Mouse (Mus musculus): Measurements from ENCODE around the gene Zkscan2.
A peak's percentile ranks its signal among the peaks of the same experiment; 100 is the strongest.

Zkscan2 gene

DNA sequence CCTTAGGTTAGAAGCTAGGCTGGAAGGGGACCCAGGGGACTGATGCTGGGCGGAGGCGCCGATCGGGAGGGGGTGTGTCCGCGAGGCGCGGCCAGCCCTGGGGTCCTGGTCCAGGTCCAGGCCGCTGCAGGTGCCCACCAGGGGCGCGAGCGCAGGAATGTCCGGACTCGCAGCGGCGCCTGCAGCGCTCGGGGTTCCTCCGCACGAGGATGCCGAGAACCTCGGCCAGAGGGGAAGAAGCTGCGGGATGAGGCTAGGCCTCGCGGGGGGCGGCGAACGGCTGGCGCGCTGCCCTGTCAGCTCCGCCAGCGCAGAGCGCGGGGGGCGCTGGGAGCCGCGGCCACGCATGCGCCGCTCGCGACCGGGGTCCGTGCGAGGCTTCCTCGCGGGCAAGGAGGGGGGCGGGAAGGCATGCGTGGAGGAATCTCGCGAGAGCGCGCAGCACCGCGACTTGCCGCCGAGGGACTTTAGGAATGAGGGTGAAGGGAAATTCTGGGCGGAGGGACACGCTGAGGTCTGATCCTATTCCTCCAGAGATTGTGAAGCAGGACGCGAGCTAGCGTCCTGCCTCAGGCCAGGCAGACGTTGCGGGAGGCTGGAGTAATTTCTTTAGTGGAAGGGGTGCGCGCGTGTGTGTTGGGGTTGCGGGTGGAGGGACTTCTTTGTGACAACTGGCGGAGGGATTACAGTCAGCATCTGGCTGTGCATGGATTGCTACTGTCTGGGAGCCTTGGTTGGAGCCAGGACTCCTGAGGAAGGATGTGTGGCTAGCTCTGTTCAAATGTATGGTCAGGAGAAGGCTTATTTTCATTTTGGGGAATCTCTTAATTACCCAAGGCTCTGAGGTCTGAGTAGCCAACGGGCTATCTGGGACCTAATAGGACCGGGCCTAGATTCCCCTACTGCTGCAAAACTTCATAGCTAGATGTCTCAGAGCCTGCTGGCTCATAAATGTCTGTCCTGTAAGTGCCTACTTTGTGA is at the start of gene Zkscan2:
Gene Zkscan2, minus strand, starts transcription at position 211 of the 981 bp plus-strand sequence.
- DNase-seq, result peak; percentile 76 to 88

DNA sequence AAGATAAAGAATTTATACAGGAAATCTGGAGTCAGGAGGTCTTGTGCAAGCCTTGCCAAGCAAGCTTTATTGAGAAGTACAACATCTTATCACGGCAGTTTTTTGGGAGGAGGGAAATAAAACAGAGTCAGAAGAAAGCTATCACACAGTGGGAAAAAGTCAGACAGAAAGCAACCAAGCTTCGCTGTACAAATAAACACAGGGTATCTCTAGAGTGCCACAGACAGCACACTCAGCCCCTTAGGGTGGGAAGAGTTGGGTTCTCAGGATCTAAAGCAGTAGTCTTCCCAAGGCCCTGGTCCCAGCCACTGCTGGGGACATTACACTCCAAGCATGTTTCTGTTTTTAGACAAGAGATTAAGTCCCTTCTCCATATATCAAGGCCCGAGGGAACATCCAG is 28.9 kb upstream of the Zkscan2 start:
- no peak for DNase-seq

DNA sequence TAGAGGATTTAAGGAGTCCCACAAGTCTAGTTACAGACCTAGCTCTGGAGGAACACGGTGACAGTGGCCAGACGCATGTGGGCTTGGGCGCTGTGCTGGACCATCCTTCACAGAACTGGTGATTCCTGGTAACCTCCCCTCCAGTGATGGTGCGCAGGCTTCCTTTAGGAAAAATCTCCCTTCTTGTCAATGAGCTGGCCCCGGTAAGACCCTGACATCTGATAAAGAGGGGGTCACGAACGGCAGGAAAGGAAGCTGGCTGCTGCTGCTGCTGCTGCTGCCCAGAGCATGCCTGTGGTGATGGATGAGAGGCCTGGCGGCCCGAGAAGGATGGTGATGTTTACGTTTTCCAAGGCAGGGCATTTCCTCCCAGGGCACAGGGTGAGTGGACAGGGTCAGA is 25.5 kb upstream of the Zkscan2 start:
- peak in 1 of 2 experiments; percentile 26 for DNase-seq

DNA sequence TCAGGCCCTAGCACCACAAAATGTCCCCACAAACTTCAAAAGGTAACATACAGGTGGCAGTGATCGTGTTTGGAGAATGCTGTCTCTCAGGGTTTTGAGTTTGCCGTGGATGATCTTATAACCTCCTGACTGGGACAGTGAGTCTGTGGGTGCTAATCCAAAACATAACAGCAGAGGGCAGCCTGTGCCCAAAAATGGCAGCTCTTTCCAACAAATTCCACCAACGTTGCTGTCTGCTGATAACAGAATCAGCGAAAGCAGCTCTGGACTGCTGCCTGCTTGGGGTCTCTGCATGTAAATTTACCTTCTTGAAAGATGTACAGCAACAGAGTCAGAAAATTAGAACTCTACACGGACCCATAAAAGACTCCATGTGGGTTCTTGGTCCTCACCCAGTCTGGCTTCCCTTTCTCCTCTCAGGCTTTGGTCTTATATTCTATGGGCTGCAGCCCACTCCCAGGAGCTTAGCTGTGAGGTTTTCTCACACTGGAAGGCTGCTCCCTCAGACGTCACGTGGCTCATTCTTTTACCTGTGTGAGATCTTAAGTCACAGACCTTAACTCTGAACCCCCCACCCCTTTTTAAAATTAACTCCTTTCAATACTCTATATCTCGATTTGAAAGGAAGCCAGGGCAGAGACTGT is 24.1 kb upstream of the Zkscan2 start:
- peak; percentile 48 to 73 for DNase-seq

DNA sequence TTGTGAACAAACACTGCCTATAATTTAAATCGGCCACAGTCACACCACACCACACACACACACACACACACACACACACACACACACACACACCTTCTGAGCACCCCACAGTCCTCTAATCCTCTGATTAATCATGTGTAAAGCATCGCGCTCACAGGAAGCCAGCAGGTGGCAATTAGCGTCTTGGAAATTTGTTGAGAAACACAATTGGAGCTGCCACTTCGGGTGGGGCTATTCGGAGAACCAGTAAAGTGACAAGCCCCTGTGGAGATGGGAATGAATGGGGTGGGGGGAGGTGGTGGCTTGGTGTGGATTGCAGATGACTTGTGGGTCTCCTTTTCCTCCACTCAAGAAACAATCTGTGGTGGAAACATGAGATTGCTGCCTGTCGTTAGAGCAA is 7.7 kb upstream of the Zkscan2 start:
- no peak for DNase-seq

DNA sequence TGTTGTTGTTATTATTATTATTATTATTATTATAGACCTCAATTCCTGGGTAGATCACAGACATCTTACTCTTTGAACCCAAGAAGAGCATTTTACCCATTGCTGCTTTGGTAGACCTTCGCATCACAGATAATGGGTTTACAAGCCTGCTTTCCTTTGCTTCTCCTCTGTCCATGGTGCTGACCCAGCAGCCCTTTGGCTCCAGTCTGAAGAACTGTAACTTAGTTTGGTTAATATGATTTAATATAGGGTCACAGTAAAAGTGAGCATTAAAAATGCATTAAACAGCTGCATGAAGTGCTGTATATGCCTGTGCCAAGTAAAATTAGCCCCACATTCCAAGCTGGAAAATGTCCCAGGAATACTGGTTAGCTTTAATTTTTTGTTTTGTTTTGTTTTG is 3.1 kb upstream of the Zkscan2 start:
- DNase-seq, result peak; percentile 47 to 55

DNA sequence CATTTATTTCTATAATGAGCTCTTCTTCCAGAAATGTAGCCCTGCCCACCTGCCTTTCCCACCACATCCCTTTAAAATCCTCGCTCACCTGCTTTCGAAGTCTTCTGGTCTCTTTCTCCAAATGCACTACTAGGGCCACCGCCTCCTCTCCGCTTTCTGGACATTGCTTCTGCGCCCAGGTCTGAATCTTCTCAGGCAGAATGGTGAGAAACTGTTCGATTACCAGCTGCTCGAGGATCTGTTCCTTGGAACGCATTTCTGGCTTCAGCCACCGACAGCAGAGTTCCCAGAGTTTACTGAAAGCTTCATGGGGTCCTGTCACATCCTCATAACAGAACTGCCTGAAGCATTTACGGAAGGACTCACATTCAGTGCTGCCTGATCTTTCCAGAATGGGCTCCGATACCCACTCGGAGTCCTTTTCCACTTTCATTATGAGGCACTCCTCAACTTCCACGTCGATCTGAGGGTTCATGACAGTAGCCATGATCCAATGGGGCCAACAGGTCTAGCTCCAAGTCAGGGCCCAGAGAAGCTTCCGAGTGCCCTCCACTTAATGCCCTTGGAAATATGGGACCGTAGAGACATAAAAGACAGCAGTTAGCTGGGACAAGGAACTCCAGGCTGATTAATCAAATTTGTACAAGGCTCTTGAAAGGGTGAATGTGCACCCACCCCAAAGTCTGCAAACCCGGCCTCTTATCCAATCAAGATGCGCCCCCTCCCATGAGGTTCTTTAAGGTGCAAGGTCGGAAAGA is 589 bp downstream of the Zkscan2 start:
- DNase-seq, result no peak

DNA sequence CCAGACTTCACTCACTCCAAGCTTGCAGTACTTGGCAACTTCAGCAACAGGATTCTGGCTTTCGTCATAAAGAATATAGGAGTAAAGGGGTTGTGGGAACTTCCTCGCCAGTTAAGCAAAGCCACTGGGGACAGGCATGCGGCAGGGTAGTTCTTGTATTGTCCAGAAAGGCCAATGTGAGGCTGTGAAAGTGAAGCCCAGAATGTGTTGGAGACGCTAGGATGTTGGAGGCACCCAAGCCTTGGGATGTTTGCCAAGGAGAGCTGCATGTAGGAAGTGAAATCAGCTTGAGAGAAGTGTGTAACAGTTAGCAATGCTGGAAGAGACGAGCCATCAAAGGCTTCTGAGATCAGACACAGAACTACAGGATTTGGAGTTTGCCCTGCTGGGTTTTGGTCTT is 12.5 kb downstream of the Zkscan2 start:
- DNase-seq, result no peak

DNA sequence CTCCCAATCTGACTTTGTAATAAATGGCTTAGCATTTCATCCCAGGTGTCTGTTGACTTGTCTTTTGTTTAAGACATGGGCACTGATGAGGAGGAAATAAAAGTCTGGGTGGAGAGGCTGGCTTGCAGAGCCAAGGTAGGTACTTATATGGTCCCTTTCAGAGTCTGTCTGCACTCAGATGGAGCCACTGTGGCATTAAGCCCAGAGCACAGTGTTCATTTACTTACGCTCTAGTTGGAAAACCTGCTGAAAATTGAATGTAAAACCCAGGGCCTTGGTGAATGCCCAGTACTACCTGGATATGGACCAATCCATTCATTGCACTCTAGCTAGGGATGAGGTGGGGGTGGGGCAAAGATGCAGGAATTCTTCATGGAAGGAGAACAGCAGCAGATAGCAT is 32.3 kb downstream of the Zkscan2 start:
- no peak for DNase-seq

DNA sequence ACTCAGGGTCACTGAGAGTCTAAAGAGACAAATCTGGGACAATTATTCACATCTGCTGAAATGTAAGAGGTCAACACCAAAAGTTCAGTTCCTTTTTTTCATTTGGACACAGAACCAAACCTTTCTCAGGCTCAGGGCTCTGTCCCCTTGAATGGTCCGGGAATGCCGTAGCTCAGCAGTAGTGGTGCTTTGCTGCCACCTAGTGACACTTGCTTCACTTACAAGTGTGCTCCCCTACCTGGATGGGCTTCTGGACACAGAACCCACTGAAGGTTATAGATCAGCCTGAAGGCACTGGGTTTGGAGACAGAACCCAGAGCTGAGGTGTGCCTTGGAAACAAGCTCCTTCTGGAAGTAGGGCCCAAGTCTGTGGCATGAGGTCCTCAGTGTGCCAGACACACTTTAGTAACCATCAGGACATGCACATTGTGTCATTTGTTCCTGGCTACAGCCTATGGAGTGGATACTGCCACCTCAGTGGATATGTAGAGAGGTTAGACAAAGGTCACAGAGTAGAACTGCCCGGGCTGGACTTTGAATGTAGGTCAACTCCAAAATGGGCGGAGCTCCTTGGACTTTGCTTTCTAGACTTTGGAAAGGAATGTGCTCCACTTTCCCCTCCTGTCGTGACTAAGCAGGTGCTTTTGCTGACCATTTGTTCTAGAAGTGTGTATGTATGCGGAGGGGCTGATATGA is 34.4 kb downstream of the Zkscan2 start:
- peak; percentile 41 to 75 for DNase-seq

DNA sequence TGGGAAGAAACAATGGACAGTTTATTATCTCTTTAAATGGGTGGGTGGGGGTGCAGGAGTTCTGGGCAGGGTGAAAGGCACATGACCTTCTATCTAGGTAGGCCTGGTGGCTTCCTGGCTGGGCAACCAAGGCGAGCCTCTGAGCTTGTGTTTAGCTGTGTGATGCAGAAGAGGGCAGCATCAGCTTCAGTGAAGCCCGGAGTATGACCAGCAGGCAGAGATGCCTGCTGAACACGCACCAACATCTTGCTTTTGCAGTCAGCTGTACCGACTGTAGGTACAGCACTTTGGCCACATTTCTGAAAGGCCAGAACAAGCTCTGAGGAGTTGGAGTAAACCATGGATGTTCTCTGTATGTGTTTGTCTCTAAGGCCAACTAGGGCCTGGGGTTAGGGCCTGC is 36.7 kb downstream of the Zkscan2 start:
- no peak for DNase-seq

DNA sequence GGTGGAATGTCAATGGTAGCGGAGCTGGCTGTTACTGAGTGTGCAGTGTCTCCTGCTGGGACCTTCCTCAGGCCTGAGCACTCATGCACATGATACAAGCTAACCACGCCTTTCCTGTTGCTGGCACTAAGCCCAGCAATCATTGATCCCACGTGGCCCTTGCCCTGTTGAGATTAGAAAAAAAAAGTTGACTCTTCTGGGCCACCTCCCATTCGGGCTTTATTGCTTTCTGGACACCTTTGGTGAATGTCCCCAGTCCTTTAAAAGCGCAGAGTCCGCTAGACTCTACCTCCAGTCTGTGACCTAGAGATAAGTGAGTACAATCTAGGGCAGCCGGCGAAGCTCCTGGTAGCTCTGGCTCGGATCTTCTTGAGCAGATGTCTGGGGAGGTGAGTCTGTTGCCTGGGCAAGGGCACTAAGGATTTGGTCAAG is 38.2 kb downstream of the Zkscan2 start, which contains the start of gene Aqp8:
Gene Aqp8, plus strand, starts transcription at position 222 of the 432 bp plus-strand sequence.
- DNase-seq, result peak; percentile 57 to 68

DNA sequence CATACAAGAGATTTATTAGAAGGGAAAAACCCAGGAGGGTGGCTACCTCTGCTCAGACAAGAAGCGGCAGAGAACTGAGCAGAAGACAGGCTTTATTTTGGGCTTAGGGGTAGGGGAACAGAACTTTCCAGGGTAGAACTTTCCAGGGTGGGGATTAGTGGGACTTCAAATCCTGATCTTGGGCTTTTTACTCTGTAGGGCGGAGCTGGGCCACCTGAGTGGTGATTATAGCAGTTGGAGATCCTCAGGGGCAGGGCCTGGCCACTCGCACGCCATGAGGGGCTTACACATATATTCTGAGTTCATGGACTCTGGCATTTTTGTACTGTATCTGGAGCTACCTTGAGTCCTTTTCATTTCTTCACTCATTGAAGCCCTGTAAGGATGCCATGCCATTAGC is 38.9 kb downstream of the Zkscan2 start:
- DNase-seq, result no peak

DNA sequence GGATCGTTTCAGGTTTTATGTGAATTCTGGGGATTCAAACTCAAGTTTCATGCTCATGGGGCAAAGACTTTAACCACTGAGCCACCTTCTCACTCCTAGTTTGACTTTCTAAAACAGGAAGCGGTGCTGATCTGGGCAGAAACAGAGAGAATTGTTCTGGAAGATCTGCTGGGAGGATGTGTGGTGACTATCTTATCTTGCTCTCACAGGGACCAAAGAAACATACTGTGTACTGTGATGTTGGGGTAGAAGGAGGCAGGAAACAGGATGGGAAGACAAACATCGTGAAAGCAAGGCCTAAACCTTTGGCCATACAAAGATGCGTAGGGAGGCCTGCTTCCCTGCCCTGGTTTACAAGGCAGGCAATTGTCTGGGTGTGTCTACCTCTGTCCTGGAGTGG is 41.0 kb downstream of the Zkscan2 start:
- no peak for DNase-seq

DNA sequence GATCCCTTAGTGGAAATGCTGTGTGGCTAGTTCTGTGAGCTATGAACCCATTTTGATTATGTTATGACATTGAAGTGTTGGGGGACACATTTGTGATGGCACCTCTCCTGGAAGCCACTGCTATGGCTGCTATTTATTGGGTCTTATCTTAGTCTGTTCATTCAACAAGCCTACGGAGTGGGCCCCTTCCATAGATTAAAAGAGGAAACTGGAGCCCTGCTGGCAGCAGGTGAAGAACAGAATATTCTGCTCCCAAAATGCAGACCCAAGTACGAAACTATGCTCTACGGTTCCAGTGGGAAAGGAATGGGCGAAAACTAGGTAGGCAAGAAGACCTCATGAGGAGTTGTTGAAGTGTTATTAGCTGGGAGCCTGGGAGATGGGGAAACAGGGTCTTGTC is 41.9 kb downstream of the Zkscan2 start:
- DNase-seq, result no peak

DNA sequence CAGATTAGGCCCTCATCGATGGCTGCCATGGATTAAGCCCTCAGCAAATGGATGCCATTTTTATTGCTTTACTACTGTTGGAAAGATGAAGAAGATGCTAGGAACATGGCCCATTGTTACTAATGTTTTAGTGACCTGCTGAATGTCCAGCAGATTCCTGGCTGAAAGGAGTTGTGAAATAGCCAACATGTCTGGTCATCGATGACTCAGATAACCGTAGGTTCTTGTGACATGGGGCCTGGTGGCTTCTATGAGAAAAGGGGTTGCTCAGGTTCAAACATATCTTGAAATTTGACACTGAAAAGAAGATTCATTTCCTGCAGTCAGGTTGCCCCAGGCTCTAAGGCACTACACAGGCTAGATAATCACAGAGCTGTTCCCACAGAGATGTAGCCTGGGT is 45.2 kb downstream of the Zkscan2 start:
- DNase-seq, result no peak

DNA sequence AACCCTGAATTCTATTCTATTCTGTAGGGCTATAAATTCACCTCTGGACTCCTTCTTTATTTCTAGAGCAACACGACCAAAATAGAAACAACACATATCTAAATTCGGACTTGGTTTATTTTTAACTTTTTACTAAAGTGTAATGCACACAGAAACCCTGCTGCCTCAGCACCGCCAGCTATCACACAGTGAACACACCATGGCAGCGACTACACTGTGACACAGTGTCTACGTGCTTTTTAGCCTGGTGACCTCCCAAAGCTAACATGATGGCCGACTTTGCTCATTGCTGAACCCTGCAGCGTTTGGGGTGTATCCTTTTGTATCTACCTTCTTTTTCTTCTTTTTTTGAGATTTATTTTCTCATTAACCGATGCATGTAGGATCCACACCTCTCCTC is 47.2 kb downstream of the Zkscan2 start:
- no peak for DNase-seq

DNA sequence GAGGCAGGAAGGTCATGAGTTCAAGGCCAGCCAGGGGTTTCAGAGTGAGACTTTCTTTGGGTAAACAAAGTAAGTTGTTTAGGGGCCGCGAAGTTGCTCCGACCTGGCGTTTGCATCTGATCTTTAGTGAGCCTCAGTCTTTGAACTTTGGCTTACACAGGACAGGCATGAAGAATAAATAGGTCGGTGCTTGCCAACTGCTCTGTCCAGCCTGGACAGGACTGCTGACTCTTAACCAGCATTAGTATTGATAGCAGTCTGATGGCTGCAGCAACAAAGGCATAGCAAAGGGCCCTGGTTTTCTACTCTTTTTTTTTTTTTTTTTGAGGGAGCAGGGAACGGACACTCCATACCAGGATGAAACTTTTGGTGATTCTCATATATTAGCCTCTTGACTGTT is 47.7 kb downstream of the Zkscan2 start:
- no peak for DNase-seq

DNA sequence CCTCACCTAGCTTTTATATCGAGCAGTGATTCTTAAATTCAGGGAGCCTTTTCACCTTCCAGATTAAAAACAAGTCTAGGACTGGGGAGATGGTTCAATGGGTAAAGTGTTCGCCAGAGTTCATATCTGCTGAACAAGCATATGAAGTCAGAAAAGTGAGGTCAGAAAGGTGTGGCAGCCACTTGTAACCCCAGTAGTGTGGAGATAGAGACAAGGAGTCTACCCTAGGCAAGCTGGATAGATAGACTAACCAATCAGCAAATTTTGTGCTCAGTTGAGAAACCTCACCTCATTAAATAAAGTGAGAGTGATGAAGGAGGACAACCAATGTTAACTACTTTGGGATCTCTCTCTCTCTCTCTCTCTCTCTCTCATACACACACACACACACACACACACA is 49.7 kb downstream of the Zkscan2 start:
- no peak for DNase-seq

DNA sequence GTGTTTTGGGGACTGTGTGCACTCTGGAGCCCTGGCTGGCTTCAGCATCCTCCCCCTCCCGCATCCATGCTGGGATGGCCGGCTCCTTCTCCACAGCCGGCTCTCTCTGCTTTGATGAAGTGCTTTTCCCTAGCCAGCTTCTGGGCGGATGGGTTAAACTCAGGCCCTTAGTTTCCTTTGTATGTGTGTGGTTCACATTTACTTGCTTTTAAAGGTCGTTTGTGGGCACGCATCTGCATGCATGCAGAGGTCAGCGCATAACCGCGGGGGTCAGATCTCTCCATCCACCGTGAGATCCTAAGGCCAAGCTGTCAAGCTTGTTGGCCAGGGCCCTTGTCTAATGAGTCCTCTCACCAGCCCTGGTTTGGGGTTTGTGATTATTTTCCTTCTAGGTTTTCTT is 50.6 kb downstream of the Zkscan2 start:
- DNase-seq, result no peak

DNA sequence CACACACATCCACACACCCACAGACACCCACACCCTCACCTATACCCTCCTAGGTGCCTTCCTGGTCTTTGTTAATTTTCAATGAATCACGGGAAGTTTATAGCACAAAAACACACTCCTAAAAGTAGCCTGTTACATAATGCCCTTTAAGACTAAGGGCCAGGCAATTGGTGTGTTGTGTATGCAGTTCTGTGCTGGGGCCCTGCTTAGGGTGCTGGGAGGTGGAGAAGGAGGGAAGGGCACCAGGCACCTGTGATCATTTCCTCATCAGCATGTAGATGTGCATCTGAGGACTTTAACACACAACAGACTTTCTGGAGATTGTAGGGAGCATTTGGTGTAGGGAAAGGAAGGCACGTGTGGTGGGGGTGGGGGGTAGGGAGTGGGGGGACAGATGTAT is 51.5 kb downstream of the Zkscan2 start:
- no peak for DNase-seq

DNA sequence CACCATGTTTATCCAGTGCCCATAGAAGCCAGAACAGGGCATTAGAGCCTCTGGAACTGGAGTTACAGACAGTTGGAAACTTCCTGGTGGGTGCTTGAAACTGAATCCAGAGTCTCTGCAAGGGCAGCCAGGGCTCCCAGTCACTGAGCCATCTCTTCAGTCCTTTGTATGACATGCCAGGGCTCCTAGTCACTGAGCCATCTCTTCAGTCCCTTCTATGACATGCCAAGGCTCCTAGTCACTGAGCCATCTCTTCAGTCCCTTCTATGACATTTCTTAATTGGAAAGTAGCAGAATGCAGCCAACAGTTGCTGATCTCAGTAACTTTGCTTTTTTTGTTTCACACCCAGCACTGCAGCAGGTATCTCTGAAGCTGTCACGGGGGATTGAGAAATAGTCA is 58.2 kb downstream of the Zkscan2 start:
- DNase-seq, result no peak

DNA sequence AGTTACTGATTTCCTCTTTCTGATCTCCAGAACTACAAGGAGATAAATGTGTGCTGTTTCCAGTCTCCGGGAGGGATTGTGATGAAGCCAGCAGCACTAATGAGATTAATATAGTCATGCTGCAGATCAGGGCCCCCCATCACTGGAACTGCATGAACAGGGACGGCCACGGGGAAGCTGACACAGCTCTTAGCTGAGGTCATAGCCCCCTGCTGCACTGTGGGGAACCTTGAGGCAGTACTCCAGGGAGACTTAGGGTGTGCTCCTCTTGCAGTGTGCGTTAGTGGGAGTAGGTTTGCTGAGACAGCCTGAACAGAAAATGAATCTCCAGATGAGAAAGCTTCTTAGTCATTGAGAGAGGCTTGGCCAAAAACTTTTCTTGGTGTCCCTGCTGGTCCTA is 69.0 kb downstream of the Zkscan2 start:
- DNase-seq, result no peak

All from lung, postnatal 4 days (tissue).